Mouse (Mus musculus) small intestine, adult 2 months (tissue): ENCODE measurements at regions not wholly inside any gene's neighbourhood (a gene's known extent, or its start where the extent isn't known, plus 50 kb on each side); places are given as distances from the start of the nearest gene placed in this dataset.

Experiments
- CTCF ChIP-seq: fragments of 200-500 bp; IDR thresholded peaks from 2 replicates; pipeline ENCODE4 v1.5.1; 2012; ENCODE audit warnings: low read depth, mild to moderate bottlenecking, control low read depth, inconsistent platforms, low read length, moderate library complexity, mixed read lengths; ENCODE audit not compliant: insufficient replicate concordance, insufficient read length; ENCODE audit errors: extremely low read depth
- POLR2A ChIP-seq: fragments of 200-500 bp; IDR thresholded peaks from 2 replicates; pipeline ENCODE4 v1.6.1; 2012; ENCODE audit warnings: low read depth, mild to moderate bottlenecking, control low read depth, inconsistent platforms, low read length, moderate library complexity

DNA sequence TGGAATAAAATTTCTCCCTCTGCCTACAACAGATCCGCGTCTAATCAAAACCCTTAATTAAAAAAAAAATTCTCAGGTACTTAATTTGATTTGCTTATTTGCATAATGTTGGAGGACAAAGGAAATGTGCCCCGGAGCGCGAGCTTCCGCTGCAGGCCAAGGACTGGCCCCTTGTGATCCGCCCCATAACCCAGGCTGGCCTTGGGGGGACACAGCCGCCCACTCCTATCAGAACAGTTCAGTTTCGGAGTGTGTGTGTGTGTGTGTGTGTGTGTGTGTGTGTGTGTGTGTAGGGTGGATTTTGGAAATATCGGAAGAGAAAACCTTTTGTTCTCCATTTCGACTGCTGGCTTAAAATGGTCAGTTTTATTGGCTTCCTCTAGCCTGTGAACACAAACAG lies 51.9 kb upstream of the Mki67 start:
- TF ChIP-seq CTCF (no peak), POLR2A (no peak)
